Mouse (Mus musculus): ENCODE measurements around the gene Cdhr2. TPM values are rescaled to one million over a fixed set of nuclear protein-coding genes. Genes with fewer than 3 reads are reported as not detected.

Cdhr2 gene
- polyA plus RNA-seq, 1 experiment, result 31.3 TPM

DNA sequence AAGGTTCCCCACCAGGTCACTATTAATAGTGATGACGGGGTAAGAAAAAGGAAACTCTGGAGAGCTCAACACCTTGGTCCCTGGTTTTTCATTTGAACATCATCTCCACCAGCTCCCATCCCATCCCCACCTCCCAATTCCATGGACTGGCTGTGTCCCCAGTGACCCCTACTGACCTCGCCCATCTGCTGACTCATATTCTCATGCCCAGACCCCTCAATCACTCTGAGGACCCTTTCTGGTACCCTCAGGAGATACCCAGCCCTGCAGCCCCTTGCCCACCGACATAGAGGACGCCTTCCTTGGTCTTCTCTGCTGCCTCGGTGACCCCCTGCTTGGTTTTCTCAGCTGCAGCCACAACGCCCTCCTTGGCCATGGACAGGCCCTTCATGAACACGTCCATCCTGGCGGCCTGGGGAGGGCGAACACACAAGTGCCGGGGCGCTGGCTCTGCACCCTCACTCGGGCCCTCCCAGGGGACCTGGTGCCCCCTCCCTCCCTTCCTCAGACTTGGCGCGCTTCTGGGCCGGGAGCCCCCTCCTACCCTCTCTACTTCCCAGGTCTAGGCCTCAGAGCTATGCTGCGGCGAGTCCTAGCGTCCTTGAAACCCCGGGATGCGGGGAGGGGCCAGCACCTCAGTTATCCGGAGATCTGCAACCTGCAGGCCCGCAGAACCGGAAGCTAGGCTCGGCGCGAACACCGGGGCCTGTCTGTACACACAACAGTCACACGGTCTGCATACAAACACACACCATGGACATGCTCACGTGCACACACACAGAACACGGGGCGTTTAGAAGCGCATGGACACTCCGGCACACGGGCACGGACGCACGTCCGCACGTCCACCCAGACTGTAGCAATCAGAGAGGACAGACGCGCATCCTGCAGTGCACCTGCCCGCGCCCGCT, 64.3 kb downstream of the Cdhr2 start:
- Histone ChIP-seq H3K27me3 (replicated peaks; ENCODE audit: control insufficient read depth, insufficient read depth, low read length) (no peaks in the 10 kb centered on the region), H3K27ac (ENCODE audit: insufficient read depth, low read depth, low read length) (no peak overlapping the region), H3K4me1 (ENCODE audit: control insufficient read depth, insufficient read depth, low read length) (no peaks in the 10 kb centered on the region), H3K4me3 (ENCODE audit: insufficient read depth, low read depth, low read length) (no peak overlapping the region), H3K36me3 (ENCODE audit: control insufficient read depth, insufficient read depth, low read length) (no peaks in the 10 kb centered on the region)
- no peak for DNase-seq
- TF ChIP-seq CTCF (conservative IDR thresholded peaks at IDR 0.05; ENCODE audit: insufficient read depth, insufficient read length, low read depth, low read length) (no peak), POLR2A (IDR thresholded peaks at IDR 0.05; ENCODE audit: low read depth, low read length) (no peak)
- WGBS, result 7% methylated on average over 44 of the region's 44 CpGs

DNA sequence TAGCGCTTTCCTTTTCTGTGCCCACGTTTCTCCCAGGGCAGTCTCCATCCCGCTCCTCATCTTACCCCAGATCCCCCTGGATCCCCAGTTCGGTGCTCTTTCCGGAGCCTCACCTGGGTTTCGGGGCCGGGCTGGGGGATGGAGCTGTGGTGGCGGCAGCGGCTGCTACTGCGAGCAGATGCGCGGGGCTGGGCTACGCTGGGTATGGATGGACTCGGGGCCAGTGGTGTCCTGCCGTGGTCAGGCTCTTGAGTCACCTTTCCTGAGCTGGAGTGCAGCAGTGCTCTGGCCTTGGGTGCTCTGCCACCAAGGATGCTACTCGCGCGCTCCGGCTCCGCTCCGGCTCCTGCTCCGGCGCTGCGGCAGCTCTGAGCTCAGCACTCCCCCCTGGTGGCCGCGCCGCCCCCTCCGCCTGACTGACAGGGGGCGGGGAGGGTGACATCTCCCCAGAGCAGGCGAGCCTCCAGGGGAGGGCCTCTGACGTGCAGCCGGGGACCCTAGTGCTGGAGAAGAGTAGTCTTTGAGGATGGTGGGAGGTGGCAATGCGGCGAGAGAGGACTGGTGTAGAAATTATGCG, 65.0 kb downstream of the Cdhr2 start, which contains the start of gene Sncb:
TSS of gene Sncb (minus strand) at position 404 of the 577 bp plus-strand sequence.
- Histone ChIP-seq H3K4me1 (ENCODE audit: control insufficient read depth, insufficient read depth, low read length) (no peaks in the 10 kb centered on the region), H3K36me3 (ENCODE audit: control insufficient read depth, insufficient read depth, low read length) (no peaks in the 10 kb centered on the region), H3K27ac (ENCODE audit: insufficient read depth, low read depth, low read length) (no peak within 1 kb of the TSS), H3K27me3 (replicated peaks; ENCODE audit: control insufficient read depth, insufficient read depth, low read length) (no peaks in the 10 kb centered on the region), H3K4me3 (ENCODE audit: insufficient read depth, low read depth, low read length) (no peak within 1 kb of the TSS)
- no peak for TF ChIP-seq POLR2A (IDR thresholded peaks at IDR 0.05; ENCODE audit: low read depth, low read length)
- no peak; the same call in 1 of the 2 replicates for TF ChIP-seq CTCF (conservative IDR thresholded peaks at IDR 0.05; ENCODE audit: insufficient read depth, insufficient read length, low read depth, low read length)
- WGBS, result 3% methylated on average over 35 of the region's 35 CpGs
- peak; percentile 22 for DNase-seq

DNA sequence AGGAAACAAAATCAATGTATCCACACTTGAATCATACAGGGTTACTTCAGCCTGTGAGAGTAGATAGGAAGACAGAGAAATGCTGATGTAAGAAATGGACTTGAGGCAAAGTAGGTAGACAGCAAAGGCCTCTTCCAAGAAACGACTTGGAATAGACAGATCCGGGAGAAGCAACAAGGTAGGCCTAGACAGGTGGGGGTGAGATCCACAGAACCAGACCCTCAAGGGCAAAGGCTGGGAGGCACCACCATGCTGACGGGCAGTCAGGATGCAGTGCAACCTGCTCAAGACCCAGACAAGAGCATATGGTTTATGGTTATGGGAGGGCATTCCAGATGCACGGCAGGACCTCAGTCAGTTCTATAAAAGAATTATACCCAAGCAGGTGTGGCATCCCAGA, 65.8 kb downstream of the Cdhr2 start:
- H3K4me3 ChIP-seq (ENCODE audit: insufficient read depth, low read depth, low read length), result no peak overlapping the region

DNA sequence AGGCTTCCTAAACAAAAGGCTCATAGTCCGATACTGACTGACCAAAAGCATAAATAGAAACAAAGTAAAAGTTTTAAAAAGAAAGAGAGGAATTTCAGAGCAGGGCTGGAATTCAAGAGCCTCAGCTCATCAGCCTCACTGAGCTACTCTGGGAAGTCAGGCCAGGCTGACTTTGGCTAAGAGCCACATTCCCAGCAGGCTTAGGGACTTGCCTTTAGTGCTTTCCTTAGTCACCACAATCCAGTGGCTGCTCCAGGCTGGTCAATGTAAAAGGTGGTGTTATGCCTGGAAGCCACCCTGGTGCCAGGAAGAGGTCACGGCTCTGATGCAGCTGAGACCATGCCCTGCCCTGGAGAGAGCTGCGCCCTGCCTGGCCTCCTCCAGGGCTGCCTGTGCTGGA, 79.3 kb downstream of the Cdhr2 start:
- Histone ChIP-seq H3K27me3 (replicated peaks; ENCODE audit: control insufficient read depth, insufficient read depth, low read length) (no peaks in the 10 kb centered on the region), H3K4me1 (ENCODE audit: control insufficient read depth, insufficient read depth, low read length) (no peaks in the 10 kb centered on the region), H3K4me3 (ENCODE audit: insufficient read depth, low read depth, low read length) (no peak overlapping the region), H3K36me3 (ENCODE audit: control insufficient read depth, insufficient read depth, low read length) (no peaks in the 10 kb centered on the region), H3K27ac (ENCODE audit: insufficient read depth, low read depth, low read length) (no peak overlapping the region)
- TF ChIP-seq POLR2A (IDR thresholded peaks at IDR 0.05; ENCODE audit: low read depth, low read length), result no peak
- no peak for TF ChIP-seq CTCF (conservative IDR thresholded peaks at IDR 0.05; ENCODE audit: insufficient read depth, insufficient read length, low read depth, low read length)
- 80% methylated on average over 3 of the region's 3 CpGs for WGBS
- peak; percentile 24 for DNase-seq

More for the DNA sequence above, 65.8 kb downstream of the Cdhr2 start:
- Histone ChIP-seq H3K4me1 (ENCODE audit: control insufficient read depth, insufficient read depth, low read length) (no peaks in the 10 kb centered on the region), H3K36me3 (ENCODE audit: control insufficient read depth, insufficient read depth, low read length) (no peaks in the 10 kb centered on the region), H3K27ac (ENCODE audit: insufficient read depth, low read depth, low read length) (no peak overlapping the region), H3K27me3 (replicated peaks; ENCODE audit: control insufficient read depth, insufficient read depth, low read length) (no peaks in the 10 kb centered on the region)
- WGBS, result 71% methylated on average over 4 of the region's 4 CpGs
- TF ChIP-seq POLR2A (IDR thresholded peaks at IDR 0.05; ENCODE audit: low read depth, low read length) (no peak), CTCF (conservative IDR thresholded peaks at IDR 0.05; ENCODE audit: insufficient read depth, insufficient read length, low read depth, low read length) (no peak)
- DNase-seq, result no peak

DNA sequence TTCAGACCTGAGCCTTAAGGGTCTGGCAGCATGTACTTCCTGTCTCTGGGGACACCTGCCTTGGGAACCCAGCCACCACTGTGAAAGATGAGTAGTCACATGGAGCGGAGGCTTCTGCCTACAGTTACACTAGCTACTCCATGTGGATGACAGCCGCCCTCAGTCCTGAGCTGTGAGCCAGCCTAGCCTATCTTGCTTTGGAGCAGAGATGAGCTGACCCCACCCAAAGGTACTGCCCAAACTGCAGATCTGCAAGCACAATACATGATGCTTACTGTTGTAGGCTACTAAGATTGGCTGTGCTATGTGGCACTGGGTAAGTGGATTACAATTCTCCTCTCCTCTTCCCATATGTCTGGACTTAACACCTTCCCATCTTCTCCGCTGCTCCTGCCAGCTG, 79.8 kb downstream of the Cdhr2 start:
- Histone ChIP-seq H3K4me3 (ENCODE audit: insufficient read depth, low read depth, low read length) (no peak overlapping the region), H3K27me3 (replicated peaks; ENCODE audit: control insufficient read depth, insufficient read depth, low read length) (no peaks in the 10 kb centered on the region), H3K4me1 (ENCODE audit: control insufficient read depth, insufficient read depth, low read length) (no peaks in the 10 kb centered on the region), H3K27ac (ENCODE audit: insufficient read depth, low read depth, low read length) (no peak overlapping the region), H3K36me3 (ENCODE audit: control insufficient read depth, insufficient read depth, low read length) (no peaks in the 10 kb centered on the region)
- WGBS, result 85% methylated on average over 3 of the region's 3 CpGs
- DNase-seq, result no peak
- TF ChIP-seq CTCF (conservative IDR thresholded peaks at IDR 0.05; ENCODE audit: insufficient read depth, insufficient read length, low read depth, low read length), result no peak
- TF ChIP-seq POLR2A (IDR thresholded peaks at IDR 0.05; ENCODE audit: low read depth, low read length), result no peak

DNA sequence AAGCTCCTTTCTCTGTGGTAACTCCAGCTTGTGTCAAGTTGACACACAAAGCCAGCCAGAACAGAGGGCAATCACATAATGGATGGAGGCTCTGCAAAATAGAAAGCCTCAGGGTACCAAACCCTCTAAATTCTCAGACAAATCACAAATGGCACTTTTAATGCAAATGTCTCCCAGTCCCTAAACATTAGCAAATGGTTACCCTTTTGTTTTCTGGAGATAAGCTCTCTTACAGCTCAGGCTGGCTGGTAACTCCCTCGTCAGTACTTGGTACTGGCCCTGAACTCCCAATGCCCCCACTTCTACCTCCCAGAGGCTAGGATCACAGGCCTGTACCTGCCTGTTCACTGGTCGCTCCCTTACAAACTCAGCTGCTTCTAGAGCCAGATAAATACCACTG, 82.0 kb downstream of the Cdhr2 start:
- H3K4me1 ChIP-seq (ENCODE audit: control insufficient read depth, insufficient read depth, low read length), result no peaks in the 10 kb centered on the region
- no peak for TF ChIP-seq POLR2A (IDR thresholded peaks at IDR 0.05; ENCODE audit: low read depth, low read length)
- TF ChIP-seq CTCF (conservative IDR thresholded peaks at IDR 0.05; ENCODE audit: insufficient read depth, insufficient read length, low read depth, low read length), result no peak
- no peak for DNase-seq
- WGBS, result 63% methylated on average over 2 of the region's 2 CpGs
- H3K27ac ChIP-seq (ENCODE audit: insufficient read depth, low read depth, low read length), result no peak overlapping the region
- H3K4me3 ChIP-seq (ENCODE audit: insufficient read depth, low read depth, low read length), result no peak overlapping the region
- no peaks in the 10 kb centered on the region for H3K36me3 ChIP-seq (ENCODE audit: control insufficient read depth, insufficient read depth, low read length)
- no peaks in the 10 kb centered on the region for H3K27me3 ChIP-seq (replicated peaks; ENCODE audit: control insufficient read depth, insufficient read depth, low read length)

DNA sequence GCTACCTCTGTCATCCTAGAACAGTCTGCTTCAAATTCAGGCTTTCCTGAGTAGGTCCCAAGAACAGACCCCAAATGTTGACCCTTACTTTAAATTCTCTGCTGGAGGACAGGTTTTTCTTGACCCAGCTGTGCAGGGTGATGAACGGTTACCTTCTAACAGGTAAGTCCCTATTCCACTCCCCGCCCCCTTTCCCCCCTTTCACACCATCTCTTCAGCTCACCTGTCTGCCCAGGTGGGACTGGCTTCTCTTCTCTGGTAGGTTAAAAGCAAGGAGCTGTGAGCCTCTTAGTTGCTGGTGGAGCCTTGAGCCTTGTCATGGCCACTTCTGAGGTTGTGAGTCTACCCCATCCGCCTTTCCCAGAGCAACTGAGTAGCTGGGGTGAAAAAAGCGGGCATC, 82.4 kb downstream of the Cdhr2 start, which contains the start of gene Eif4e1b:
TSS of gene Eif4e1b (plus strand) at position 301 of the 400 bp plus-strand sequence.
- WGBS, result 86% methylated on average over 4 of the region's 4 CpGs
- no peak within 1 kb of the TSS for H3K4me3 ChIP-seq (ENCODE audit: insufficient read depth, low read depth, low read length)
- DNase-seq, result no peak
- no peaks in the 10 kb centered on the region for H3K27me3 ChIP-seq (replicated peaks; ENCODE audit: control insufficient read depth, insufficient read depth, low read length)
- H3K36me3 ChIP-seq (ENCODE audit: control insufficient read depth, insufficient read depth, low read length), result no peaks in the 10 kb centered on the region
- no peak for TF ChIP-seq CTCF (conservative IDR thresholded peaks at IDR 0.05; ENCODE audit: insufficient read depth, insufficient read length, low read depth, low read length)
- no peak for TF ChIP-seq POLR2A (IDR thresholded peaks at IDR 0.05; ENCODE audit: low read depth, low read length)
- H3K4me1 ChIP-seq (ENCODE audit: control insufficient read depth, insufficient read depth, low read length), result no peaks in the 10 kb centered on the region
- H3K27ac ChIP-seq (ENCODE audit: insufficient read depth, low read depth, low read length), result no peak within 1 kb of the TSS

Other genes starting within 250 kb of the Cdhr2 start
- 20.3 and 28.2 TPM in 2 replicates for gene Thoc3, start 232.6 kb upstream of the Cdhr2 start, polyA plus RNA-seq (2012; rRNA removed)
- gene Simc1, start 197.7 kb upstream of the Cdhr2 start, polyA plus RNA-seq (2012; rRNA removed), result 7.5 and 9.1 TPM in 2 replicates
- gene 4833439L19Rik, start 136.0 kb upstream of the Cdhr2 start, polyA plus RNA-seq (2012; rRNA removed), result 701 and 716 TPM in 2 replicates
- 20.1 and 23.3 TPM in 2 replicates for gene Arl10, start 126.4 kb upstream of the Cdhr2 start, polyA plus RNA-seq (2012; rRNA removed)
- 13.7 and 19.0 TPM in 2 replicates for gene Nop16, start 111.4 kb upstream of the Cdhr2 start, polyA plus RNA-seq (2012; rRNA removed)
- 365 and 419 TPM in 2 replicates for gene Higd2a, start 111.3 kb upstream of the Cdhr2 start, polyA plus RNA-seq (2012; rRNA removed)
- gene Cltb, start 90.1 kb upstream of the Cdhr2 start, polyA plus RNA-seq (2012; rRNA removed), result 102 and 119 TPM in 2 replicates
- 26.3 and 27.9 TPM in 2 replicates for gene Faf2, start 79.7 kb upstream of the Cdhr2 start, polyA plus RNA-seq (2012; rRNA removed)
- gene Rnf44, start 7.6 kb upstream of the Cdhr2 start, polyA plus RNA-seq (2012; rRNA removed), result 191 and 192 TPM in 2 replicates
- gene Gprin1, start 48.4 kb downstream of the Cdhr2 start, polyA plus RNA-seq (2012; rRNA removed), result 0.03 and 0.04 TPM in 2 replicates
- gene Sncb, start 65.1 kb downstream of the Cdhr2 start, polyA plus RNA-seq (2012; rRNA removed), result 0.15 and 0.41 TPM in 2 replicates
- not detected in 2 replicates for gene Eif4e1b, start 82.5 kb downstream of the Cdhr2 start, polyA plus RNA-seq (2012; rRNA removed)
- 10.0 and 12.6 TPM in 2 replicates for gene Tspan17, start 87.9 kb downstream of the Cdhr2 start, polyA plus RNA-seq (2012; rRNA removed)
- gene Unc5a, start 247.9 kb downstream of the Cdhr2 start, polyA plus RNA-seq (2012; rRNA removed), result 3.1 and 3.3 TPM in 2 replicates

Data from kidney, adult 2 months (tissue).